Mouse (Mus musculus) heart, adult 10 weeks (tissue): ENCODE data around the gene Unc13d. TPM values are rescaled to one million over a fixed set of nuclear protein-coding genes. Genes with fewer than 3 reads are reported as not detected.

Experiments
- polyA plus RNA-seq: library from polyadenylated mRNA; stranded (reverse); fragments of 350-450 nt; fragmentation: Illumina TruSeq; extraction: RNeasy Lipid Tissue Mini Kit (QIAGEN cat#74804); gene quantifications from one replicate; pipeline ENCODE4 v1.2.3, GENCODE M21; 2014; ENCODE audit warnings: low read depth, low replicate concordance

Gene Unc13d
- 0.76 TPM for polyA plus RNA-seq

DNA sequence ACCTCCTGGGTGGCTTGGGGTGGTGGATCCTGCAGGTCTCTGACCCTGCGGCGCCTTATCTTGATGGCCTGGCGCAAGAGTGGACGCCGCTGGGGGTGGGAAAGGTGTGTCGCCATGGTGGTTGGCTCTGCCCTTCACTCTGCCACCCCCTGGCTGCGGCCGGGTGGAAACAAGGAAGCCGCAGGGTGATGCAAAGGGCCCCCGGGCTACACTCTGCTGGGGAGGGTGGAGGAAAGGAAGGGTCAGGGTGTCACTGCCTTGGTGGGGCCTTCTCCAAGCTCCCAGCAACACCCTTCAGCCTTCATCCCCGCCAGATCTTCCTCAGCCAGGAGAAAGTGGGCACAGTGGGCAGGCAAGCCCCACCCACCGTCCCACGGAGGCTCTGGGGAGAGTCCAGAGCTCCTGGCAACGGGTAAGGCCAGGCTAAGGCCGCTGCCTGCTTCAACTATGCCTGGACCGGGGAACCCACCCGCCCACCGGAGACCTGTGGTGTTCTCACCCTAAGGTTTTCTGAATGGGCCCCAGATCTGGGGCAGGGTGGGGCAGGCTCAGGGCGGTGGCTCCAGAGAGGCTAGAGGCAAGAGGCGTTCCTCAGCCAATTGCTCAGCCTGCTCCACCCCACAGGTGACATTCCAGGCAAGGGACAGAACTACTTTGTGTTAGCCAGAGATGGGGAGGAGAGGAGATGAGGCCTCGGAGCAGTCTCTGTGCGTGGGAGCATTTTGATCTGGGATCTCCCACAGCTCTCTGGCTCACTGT is at the start of gene Unc13d:
Gene Unc13d (minus strand): TSS at position 516 of the 759 bp plus-strand sequence.

DNA sequence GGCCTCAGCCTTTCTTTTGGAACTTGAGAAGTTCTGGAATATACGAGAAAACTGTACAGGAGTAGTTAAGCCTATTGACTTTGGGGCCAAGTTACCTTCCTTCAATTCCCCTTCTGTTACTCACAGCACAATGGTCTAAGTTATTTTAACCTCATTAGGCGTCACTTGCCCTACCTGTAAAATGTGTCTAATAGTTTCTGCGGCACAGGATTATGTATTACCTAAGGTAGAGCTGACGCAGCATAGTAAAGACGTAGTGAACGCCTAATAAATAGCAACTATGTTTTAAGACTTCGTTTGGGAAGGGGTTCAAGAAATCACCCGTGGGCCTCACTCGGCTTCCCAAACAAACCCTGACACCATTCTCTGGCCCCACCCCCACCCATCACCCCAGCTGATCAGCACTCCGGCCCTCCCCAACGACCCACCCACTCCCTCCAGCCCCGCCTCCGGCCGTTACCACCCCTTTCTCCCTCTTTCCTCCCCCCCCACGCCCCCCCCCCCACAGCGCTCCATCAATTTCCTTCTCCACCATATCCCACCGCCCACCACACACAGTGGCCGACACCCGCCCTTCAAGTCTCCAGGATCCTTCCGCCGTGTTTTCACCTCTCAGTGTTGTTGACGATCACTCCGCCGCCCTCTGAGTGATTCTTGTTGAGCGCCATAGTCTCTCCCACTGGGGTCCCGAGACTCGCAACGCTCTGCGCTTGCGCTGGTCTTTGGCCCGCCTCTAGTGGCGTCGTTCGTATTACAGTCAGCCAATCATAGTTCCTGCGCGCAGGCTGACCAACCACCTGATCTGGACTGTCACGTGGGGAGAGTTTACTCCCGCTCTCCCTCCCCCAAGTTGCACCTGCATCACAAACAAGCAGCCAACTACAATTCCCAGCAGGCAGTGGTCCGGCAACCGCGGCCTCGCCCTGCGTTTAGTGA is 8.8 kb upstream of the Unc13d start, which contains the start of gene Wbp2:
Gene Wbp2 (minus strand): TSS at position 738 of the 936 bp plus-strand sequence.

DNA sequence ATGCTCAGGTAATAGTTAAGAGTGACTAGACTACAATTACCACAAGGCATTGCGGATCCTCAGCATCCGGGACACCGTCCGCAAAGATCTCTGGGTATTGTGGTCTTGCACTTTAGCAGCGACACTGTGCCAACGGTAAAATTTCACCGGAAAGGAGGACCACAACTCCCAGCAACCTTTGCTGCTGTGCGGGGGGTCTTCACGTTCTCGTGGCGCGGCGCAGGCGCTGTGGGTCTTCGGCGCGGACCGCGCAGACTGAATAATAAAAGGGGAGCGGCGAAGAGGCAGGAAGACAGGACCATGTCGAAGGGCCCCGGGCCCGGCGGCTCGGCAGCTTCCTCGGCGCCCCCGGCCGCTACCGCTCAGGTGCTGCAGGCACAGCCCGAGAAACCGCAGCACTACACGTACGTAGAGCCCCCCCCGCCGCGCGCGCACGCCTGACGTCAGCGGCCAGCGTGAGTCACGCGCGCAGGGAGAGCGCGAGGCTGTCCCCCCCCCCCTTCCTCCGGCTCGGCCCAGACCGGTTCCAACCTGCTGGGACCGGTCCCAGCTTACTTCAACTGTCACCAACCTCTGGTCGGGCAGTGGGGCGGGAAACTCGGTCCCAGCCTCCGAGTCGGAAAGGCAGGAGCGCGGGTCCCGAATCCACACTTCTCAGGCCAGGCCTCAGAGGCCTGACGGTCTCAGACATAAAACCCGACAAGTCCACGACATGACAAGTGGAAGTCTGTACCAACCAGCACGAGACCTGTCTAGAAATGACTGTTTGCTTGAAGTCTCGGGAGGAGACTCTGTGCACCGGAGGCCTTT is 47.5 kb downstream of the Unc13d start, which contains the start of gene Unk:
Gene Unk (plus strand): TSS at position 235 of the 810 bp plus-strand sequence.

DNA sequence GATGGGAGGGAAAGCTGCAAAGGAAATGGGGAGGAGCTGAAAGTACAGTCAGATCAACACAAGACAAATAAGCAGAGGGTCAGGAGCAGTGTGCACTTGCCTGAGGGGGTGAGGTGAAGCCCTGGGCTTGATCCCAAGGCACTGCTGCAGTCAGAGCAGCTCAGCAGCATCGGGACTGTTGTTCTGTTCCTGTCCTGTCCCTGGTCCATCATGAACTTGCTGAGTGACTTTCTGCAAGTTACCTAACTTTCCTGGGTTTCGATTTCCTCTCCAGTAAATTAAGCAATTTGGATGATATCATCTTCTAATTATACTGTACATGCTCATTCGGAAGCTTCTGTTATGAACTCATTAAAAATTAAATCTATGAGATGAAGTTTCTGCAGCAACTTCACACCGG is 50.0 kb downstream of the Unc13d start, which contains the start of gene H3f3b:
Gene H3f3b (minus strand): TSS at position 207 of the 400 bp plus-strand sequence.

DNA sequence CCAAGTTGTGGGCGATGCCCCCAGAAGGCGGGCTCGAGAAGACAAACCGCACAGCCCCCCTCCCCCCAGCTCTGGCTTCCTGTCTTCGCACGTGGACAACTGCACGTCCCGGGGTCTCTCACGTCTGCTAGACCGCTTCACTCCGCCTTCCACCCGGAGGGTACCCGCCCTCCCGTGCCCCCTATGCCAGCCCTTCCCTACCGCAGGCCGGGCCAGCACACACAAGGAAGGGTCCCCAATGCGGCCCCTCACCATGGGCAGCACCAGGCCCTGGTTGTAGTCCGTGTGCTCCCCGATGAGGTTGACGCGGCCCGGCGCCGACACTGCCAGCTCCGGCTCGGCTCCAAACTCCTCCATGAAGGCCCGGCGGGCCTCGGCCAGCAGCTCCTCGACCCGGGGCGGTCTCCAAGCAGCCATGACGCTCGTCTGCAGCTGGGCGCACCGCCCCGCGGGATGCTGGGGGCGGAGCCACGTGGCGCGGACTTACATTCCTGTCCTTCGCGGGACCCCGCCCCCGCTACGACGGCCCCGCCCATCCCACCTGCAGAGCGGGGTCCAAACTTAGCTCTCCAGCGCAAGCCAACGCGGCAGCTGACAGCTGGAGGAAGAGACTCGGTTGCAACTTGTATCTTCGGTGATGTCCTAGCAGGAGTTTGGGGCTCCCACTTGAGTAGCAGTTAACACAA is 65.4 kb downstream of the Unc13d start, which contains the start of gene Galk1:
Gene Galk1 (minus strand): TSS at position 458 of the 686 bp plus-strand sequence.

Other genes with a start within 250 kb of the Unc13d start
- 0.42 TPM for gene Myo15b, start 219.6 kb downstream of the Unc13d start, polyA plus RNA-seq
- gene Smim5, start 178.0 kb downstream of the Unc13d start, polyA plus RNA-seq: 27.9 TPM
- gene Smim6, start 165.9 kb downstream of the Unc13d start, polyA plus RNA-seq: not detected
- 12.8 TPM for gene Sap30bp, start 144.7 kb downstream of the Unc13d start, polyA plus RNA-seq
- gene Recql5, start 144.5 kb downstream of the Unc13d start, polyA plus RNA-seq: 11.7 TPM
- gene Itgb4, start 103.3 kb downstream of the Unc13d start, polyA plus RNA-seq: 1.3 TPM
- 13.4 TPM for gene Galk1, start 65.2 kb downstream of the Unc13d start, polyA plus RNA-seq
- gene H3f3b, start 50.0 kb downstream of the Unc13d start, polyA plus RNA-seq: 127 TPM
- 11.0 TPM for gene Unk, start 47.6 kb downstream of the Unc13d start, polyA plus RNA-seq
- gene Wbp2, start 9.0 kb upstream of the Unc13d start, polyA plus RNA-seq: 108 TPM
- 27.8 TPM for gene Trim47, start 49.2 kb upstream of the Unc13d start, polyA plus RNA-seq
- 9.1 TPM for gene Trim65, start 53.2 kb upstream of the Unc13d start, polyA plus RNA-seq
- 69.6 TPM for gene Mrpl38, start 60.9 kb upstream of the Unc13d start, polyA plus RNA-seq
- gene Fbf1, start 90.2 kb upstream of the Unc13d start, polyA plus RNA-seq: 11.4 TPM
- 10.5 TPM for gene Ten1, start 120.9 kb upstream of the Unc13d start, polyA plus RNA-seq
- gene Acox1, start 121.1 kb upstream of the Unc13d start, polyA plus RNA-seq: 239 TPM
- gene Evpl, start 160.1 kb upstream of the Unc13d start, polyA plus RNA-seq: 0.24 TPM
- 56.6 TPM for gene Srp68, start 196.3 kb upstream of the Unc13d start, polyA plus RNA-seq
- not detected for gene Galr2, start 203.0 kb upstream of the Unc13d start, polyA plus RNA-seq
- 34.8 TPM for gene Exoc7, start 229.3 kb upstream of the Unc13d start, polyA plus RNA-seq